Mouse (Mus musculus) gonadal fat pad, adult 2 months (tissue): ENCODE measurements around the gene 1700023F06Rik. TPM values are rescaled to one million over a fixed set of nuclear protein-coding genes. Genes with fewer than 3 reads are reported as not detected.

ENCODE experiments used
- DNase-seq: peaks from one replicate; pipeline ENCODE4 v3.0.0-alpha.2; 2012; ENCODE audit warnings: low read depth
- polyA plus RNA-seq: library from polyadenylated mRNA; depleted of rRNA; stranded (reverse); fragments of >200 nt; gene quantifications from 2 replicates; pipeline ENCODE4 v1.2.3, GENCODE M21; 2012; rRNA removed

The 1700023F06Rik gene
- polyA plus RNA-seq, 1 experiment, result 0.35 TPM

DNA sequence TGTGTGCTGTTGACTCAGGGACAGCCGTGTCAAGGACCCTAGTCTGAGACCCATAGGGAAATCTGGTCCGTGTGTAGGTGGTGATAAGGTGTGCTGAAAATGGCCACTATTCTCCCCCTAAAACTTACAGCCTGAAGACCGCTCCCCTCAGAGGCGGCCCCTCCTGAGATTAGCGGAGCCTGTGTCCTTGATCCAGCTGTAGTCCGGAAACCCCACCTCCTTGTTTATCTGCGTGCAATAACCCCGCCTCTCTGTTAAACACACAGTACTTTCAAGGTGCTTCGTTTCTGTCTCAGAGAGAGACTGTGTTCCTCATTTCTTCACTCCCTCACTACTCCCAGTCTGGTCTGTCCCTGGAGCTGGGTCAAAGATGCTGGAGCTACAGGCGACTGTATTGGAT, 44.0 kb downstream of the 1700023F06Rik start:
- DNase-seq, result no peak

DNA sequence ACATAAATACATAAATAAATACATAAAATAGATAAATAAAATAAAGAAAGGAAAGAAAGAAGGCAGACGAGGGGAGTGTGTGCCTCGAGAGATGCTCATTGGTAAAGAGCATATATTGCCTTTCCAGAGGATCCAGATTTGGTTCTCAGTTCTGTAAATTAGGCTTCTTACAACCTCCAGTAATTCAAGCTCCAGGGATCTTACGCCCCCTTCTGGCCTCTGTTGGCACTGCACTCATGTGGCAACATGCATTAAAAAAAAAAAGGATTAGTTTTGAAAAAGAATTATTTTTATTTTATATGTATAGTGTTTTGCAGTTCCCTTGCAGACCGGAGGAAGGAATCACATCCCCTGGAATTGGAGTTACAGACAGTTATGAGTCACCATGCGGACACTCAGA, 46.2 kb downstream of the 1700023F06Rik start:
- DNase-seq, result no peak

DNA sequence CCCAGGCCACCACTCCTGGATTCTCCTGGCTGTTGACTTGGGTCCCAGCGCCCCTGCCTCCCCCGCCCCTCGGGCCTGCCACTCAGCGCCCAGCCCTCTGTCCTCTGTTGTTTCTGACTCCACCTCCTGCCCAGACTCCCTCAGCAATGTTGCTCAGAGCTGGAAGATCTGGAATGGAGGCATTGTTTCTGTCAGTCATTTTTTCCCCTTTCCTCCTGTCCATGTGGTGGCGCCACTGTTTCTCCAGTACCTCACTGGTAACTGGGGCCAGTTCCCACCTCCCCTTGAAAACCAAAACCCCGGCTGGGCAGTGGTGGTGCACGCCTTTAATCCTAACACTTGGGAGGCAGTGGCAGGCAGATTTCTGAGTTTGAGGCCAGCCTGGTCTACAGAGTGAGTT, 46.9 kb downstream of the 1700023F06Rik start:
- no peak for DNase-seq

GRCm38 (mm10) chr11:103160738-103161137, 47.6 kb downstream of the 1700023F06Rik start:
- no peak for DNase-seq

GRCm38 (mm10) chr11:103158621-103159478, 49.5 kb downstream of the 1700023F06Rik start:
- peak; percentile 85 for DNase-seq

DNA sequence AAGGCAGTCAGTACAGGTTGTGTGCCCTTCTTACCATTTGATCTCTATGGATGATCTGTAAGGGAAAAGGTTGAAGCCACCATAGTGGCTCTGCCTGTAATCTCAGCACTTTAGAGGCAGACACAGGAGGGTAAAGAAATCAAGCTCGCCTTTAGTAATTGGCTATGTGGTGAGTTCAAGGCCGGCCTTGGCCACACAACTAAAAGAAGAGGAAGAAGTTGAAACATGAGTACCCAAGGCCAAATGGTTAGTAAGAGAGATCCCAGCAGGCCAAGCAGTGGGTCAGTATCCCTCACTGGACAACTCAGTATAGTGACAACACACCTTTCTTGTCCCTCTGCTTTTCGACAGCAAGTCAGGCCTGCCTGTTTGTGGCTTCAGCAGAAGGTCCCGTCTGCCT, 58.6 kb downstream of the 1700023F06Rik start:
- DNase-seq, result no peak

Other genes starting within 250 kb of the 1700023F06Rik start
- 43.3 and 60.0 TPM in 2 replicates for gene Nmt1, start 180.4 kb downstream of the 1700023F06Rik start, polyA plus RNA-seq
- 58.6 and 61.1 TPM in 2 replicates for gene Dcakd, start 180.2 kb downstream of the 1700023F06Rik start, polyA plus RNA-seq
- 25.5 and 30.4 TPM in 2 replicates for gene Plcd3, start 106.9 kb downstream of the 1700023F06Rik start, polyA plus RNA-seq
- gene Acbd4, start 106.9 kb downstream of the 1700023F06Rik start, polyA plus RNA-seq, result 92.7 and 113 TPM in 2 replicates
- gene Hexim1, start 92.3 kb downstream of the 1700023F06Rik start, polyA plus RNA-seq, result 16.3 and 21.3 TPM in 2 replicates
- gene Hexim2, start 76.1 kb downstream of the 1700023F06Rik start, polyA plus RNA-seq, result 6.9 and 7.8 TPM in 2 replicates
- 6.7 and 10.1 TPM in 2 replicates for gene Fmnl1, start 37.5 kb downstream of the 1700023F06Rik start, polyA plus RNA-seq
- 0.59 and 0.74 TPM in 2 replicates for gene Spata32, start 9.9 kb upstream of the 1700023F06Rik start, polyA plus RNA-seq
- 9.7 and 12.1 TPM in 2 replicates for gene Map3k14, start 58.9 kb upstream of the 1700023F06Rik start, polyA plus RNA-seq
- 27.6 and 28.1 TPM in 2 replicates for gene Arhgap27, start 155.1 kb upstream of the 1700023F06Rik start, polyA plus RNA-seq
- 18.5 and 22.3 TPM in 2 replicates for gene Plekhm1, start 204.1 kb upstream of the 1700023F06Rik start, polyA plus RNA-seq